Mouse (Mus musculus): ENCODE measurements around the gene Fancd2os. TPM values are rescaled to one million over a fixed set of nuclear protein-coding genes. Genes with fewer than 3 reads are reported as not detected.

Fancd2os gene
- total and polyA plus RNA-seq, 3 experiments, result 0.31 TPM; not detected in 2

GRCm38 (mm10) chr6:113624989-113625770 is 24.7 kb upstream of the Fancd2os start:
- Histone ChIP-seq H3K27me3 (replicated peaks) (no peaks in the 10 kb centered on the region), H3K4me1 (ENCODE audit: control insufficient read depth in 1 of 2, insufficient read depth in 2 of 2) (peaks cover 14 to 41% of the 10 kb centered on the region in 2 experiments), H3K4me2 (ENCODE audit: insufficient read depth, low read depth, poor library complexity, severe bottlenecking) (peak overlapping the region; percentile 68), H3K79me2 (replicated peaks; ENCODE audit: control insufficient read depth, extremely low read depth, insufficient read depth, poor library complexity, severe bottlenecking) (peaks cover 17% of the 10 kb centered on the region), H3K9me3 (replicated peaks; ENCODE audit: low read length) (no peaks in the 10 kb centered on the region), H3K4me3 (replicated peaks in 1 of 3; ENCODE audit: low read depth in 2 of 3, low read length in 2 of 3, poor library complexity in 1 of 3) (peak overlapping the region; percentile 75 to 83 (median 79)), H3K27ac (ENCODE audit: insufficient read depth, low read depth) (no peak overlapping the region), H3K9ac (ENCODE audit: insufficient read depth, low read depth) (peak overlapping the region; percentile 65), H3K36me3 (replicated peaks in 1 of 2; ENCODE audit: control insufficient read depth in 1 of 2, insufficient read depth in 1 of 2, low read length in 1 of 2) (peaks cover 21 to 36% of the 10 kb centered on the region in 2 experiments)
- in situ Hi-C loops (cut with MboI; ENCODE audit: low pct_ligation_motif_present, low pct_unique_long_range_greater_than_20kb, low sequenced_read_pairs), result no loop called here
- dilution Hi-C loops (cut with MboI; ENCODE audit: extremely low pct_ligation_motif_present, extremely low pct_unique_long_range_greater_than_20kb, low sequenced_read_pairs), result no loop called here
- DNase-seq (ENCODE audit: extremely low read depth), result no peak
- TF ChIP-seq SMC3 (IDR thresholded peaks at IDR 0.05; ENCODE audit: low read depth, low read length), result no peak
- no peak for TF ChIP-seq TBP (conservative IDR thresholded peaks at IDR 0.05; ENCODE audit: low read depth, low read length)
- TF ChIP-seq KAT2A (IDR thresholded peaks at IDR 0.05; ENCODE audit: insufficient replicate concordance, low read length), result no peak
- no peak for TF ChIP-seq E2F4 (IDR thresholded peaks at IDR 0.05; ENCODE audit: insufficient replicate concordance, low read depth, low read length)
- TF ChIP-seq SIN3A (IDR thresholded peaks at IDR 0.05; ENCODE audit: low read length), result no peak
- no peak for TF ChIP-seq NELFE (IDR thresholded peaks at IDR 0.05; ENCODE audit: low read depth, low read length)
- TF ChIP-seq POLR2A (IDR thresholded peaks at IDR 0.05; ENCODE audit: low read depth, low read length), result no peak

- Histone ChIP-seq H3K36me3 (replicated peaks in 1 of 2; ENCODE audit: control insufficient read depth in 1 of 2, insufficient read depth in 1 of 2, low read length in 1 of 2) (peaks cover 12 to 26% of the 10 kb centered on the region in 2 experiments), H3K9ac (ENCODE audit: insufficient read depth, low read depth) (peak within 1 kb of the TSS; percentile 80), H3K4me1 (ENCODE audit: control insufficient read depth in 1 of 2, insufficient read depth in 2 of 2) (peaks cover 12 to 31% of the 10 kb centered on the region in 2 experiments), H3K4me3 (replicated peaks in 1 of 3; ENCODE audit: low read depth in 2 of 3, low read length in 2 of 3, poor library complexity in 1 of 3) (peak within 1 kb of the TSS; percentile 75 to 83 (median 79)), H3K27ac (ENCODE audit: insufficient read depth, low read depth) (peak within 1 kb of the TSS; percentile 79), H3K9me3 (replicated peaks; ENCODE audit: low read length) (no peaks in the 10 kb centered on the region), H3K79me2 (replicated peaks; ENCODE audit: control insufficient read depth, extremely low read depth, insufficient read depth, poor library complexity, severe bottlenecking) (peaks cover 17% of the 10 kb centered on the region), H3K4me2 (ENCODE audit: insufficient read depth, low read depth, poor library complexity, severe bottlenecking) (peak within 1 kb of the TSS; percentile 87), H3K27me3 (replicated peaks) (no peaks in the 10 kb centered on the region)
- DNase-seq (ENCODE audit: extremely low read depth), result peak; percentile 75
- dilution Hi-C loops (cut with MboI; ENCODE audit: extremely low pct_ligation_motif_present, extremely low pct_unique_long_range_greater_than_20kb, low sequenced_read_pairs) (no loop called here), in situ Hi-C loops (cut with MboI; ENCODE audit: low pct_ligation_motif_present, low pct_unique_long_range_greater_than_20kb, low sequenced_read_pairs) (no loop called here)
- TF ChIP-seq MEF2A (IDR thresholded peaks at IDR 0.05; ENCODE audit: borderline replicate concordance, low read depth, low read length) (no peak; the same call in 1 of the 2 replicates), BHLHE40 (IDR thresholded peaks at IDR 0.05; ENCODE audit: low read depth, low read length) (peak; percentile 8; the same call in 1 of the 2 replicates), MAX (IDR thresholded peaks at IDR 0.05; ENCODE audit: low read length) (peak; percentile 51; the same call in 1 of the 2 replicates), KAT2A (IDR thresholded peaks at IDR 0.05; ENCODE audit: insufficient replicate concordance, low read length) (no peak), MAZ (IDR thresholded peaks at IDR 0.05; ENCODE audit: low read depth, low read length) (no peak), ZKSCAN1 (IDR thresholded peaks at IDR 0.05; ENCODE audit: borderline replicate concordance, low read depth, low read length) (no peak), ZMIZ1 (IDR thresholded peaks at IDR 0.05; ENCODE audit: low read depth, low read length) (0 out of 2 replicates have a peak, but pooled peaks have one; percentile 24), GABPA (IDR thresholded peaks at IDR 0.05; ENCODE audit: insufficient replicate concordance, low read depth, low read length) (no peak), RCOR1 (conservative IDR thresholded peaks at IDR 0.05; ENCODE audit: low read depth, low read length) (no peak), ETS1 (conservative IDR thresholded peaks at IDR 0.05; ENCODE audit: low read depth, low read length) (no peak), SIN3A (IDR thresholded peaks at IDR 0.05; ENCODE audit: low read length) (peak; percentile 52; the same call in 1 of the 2 replicates), MXI1 (IDR thresholded peaks at IDR 0.05; ENCODE audit: low read depth, low read length) (peak; percentile 78; the same call in 1 of the 2 replicates), USF1 (IDR thresholded peaks at IDR 0.05; ENCODE audit: low read depth, low read length) (no peak), UBTF (IDR thresholded peaks at IDR 0.05; ENCODE audit: low read depth, low read length) (peak; percentile 65; the same call in 1 of the 2 replicates), SMC3 (IDR thresholded peaks at IDR 0.05; ENCODE audit: low read depth, low read length) (no peak), CHD2 (IDR thresholded peaks at IDR 0.05; ENCODE audit: low read length) (no peak; the same call in 1 of the 2 replicates), MYC (IDR thresholded peaks at IDR 0.05; ENCODE audit: low read depth, low read length) (no peak), ZC3H11A (IDR thresholded peaks at IDR 0.05; ENCODE audit: low read depth, low read length) (no peak), TCF12 (IDR thresholded peaks at IDR 0.05; ENCODE audit: low read depth, low read length) (no peak), JUN (IDR thresholded peaks at IDR 0.05; ENCODE audit: insufficient read depth, low read depth, low read length) (no peak), CTCF (conservative IDR thresholded peaks at IDR 0.05 in 1 of 2, IDR thresholded peaks at IDR 0.05 in 1 of 2; ENCODE audit: low read depth in 2 of 2, low read length in 2 of 2) (no peak), ELF1 (IDR thresholded peaks at IDR 0.05; ENCODE audit: low read depth, low read length) (peak; percentile 81), POLR2A (IDR thresholded peaks at IDR 0.05; ENCODE audit: low read depth, low read length) (peak; percentile 83), EP300 (IDR thresholded peaks at IDR 0.05; ENCODE audit: low read length) (no peak), POLR2AphosphoS2 (IDR thresholded peaks at IDR 0.05; ENCODE audit: low read depth, low read length) (no peak), TBP (conservative IDR thresholded peaks at IDR 0.05; ENCODE audit: low read depth, low read length) (no peak)
These were observed 23.6 kb upstream of the Fancd2os start, which contains the start of gene Vhl for GRCm38 (mm10) chr6:113623941-113624751. Vhl (plus strand) TSS chr6:113623959.

Measured in CH12.LX (cell line).